Mouse (Mus musculus) spleen, adult 18-20 months (tissue): ENCODE measurements around the gene Fuom.
A peak's percentile ranks its signal among the peaks of the same experiment; 100 is the strongest.

Experiments used
- DNase-seq, 2 experiments: peaks; one replicate each; pipeline ENCODE4 v3.0.0; 2022; ENCODE audit warnings: mixed read lengths in 2 of 2

The Fuom gene

GRCm38 (mm10) chr7:140049115-140049689 lies 53.0 kb downstream of the Fuom start:
- peak in 1 of 2 experiments; percentile 21 for DNase-seq

DNA sequence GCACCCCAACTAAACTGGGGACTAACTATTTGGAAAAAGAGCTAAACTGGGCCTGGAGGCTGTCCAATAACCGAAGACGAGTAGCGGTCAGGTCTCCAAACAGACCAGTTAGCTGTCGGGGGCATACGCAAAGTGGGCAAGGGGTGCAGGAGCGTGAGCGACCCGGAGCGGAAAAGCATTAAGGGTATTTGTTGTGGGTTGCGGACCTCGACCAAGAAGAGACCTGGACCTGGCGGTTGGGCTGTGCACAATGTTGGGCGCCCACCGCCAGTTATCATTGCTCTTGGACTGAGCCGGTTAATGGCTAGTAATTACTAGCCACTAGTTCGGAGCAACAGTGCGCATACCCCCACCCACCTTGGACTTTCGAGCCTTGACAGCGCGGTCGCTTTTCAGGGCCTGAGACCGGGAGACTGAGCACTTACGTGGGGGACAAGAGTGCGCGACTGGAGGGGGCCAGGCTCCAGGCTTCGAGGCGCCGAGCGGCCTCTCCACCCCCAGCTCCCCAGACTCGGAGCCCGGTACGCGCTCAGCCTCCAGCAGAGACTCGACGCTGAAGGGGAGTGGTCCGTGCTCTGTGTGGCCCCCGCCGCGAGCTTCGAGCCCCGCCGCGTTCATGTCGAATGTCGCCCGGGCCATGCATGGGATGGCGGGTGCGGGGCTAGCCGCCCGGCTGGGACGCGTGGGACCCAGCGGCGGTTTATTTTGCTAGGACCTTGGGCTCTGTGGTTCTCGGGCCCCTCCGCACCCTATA lies 53.7 kb downstream of the Fuom start, which contains the start of gene Msx3:
Gene Msx3 (minus strand): TSS at position 729 of the 754 bp plus-strand sequence.
- DNase-seq: no peak

- DNase-seq: no peak
These were observed 54.4 kb downstream of the Fuom start for GRCm38 (mm10) chr7:140047811-140048311.
